Mouse (Mus musculus) heart, adult 2 months (tissue): Measurements from ENCODE around the gene Stmn1.

ENCODE experiments used
- CTCF ChIP-seq: fragments of 200-600 bp; IDR thresholded peaks from 2 replicates; pipeline ENCODE4 v1.8.1; 2022; ENCODE audit warnings: antibody characterized with exemption, mild to moderate bottlenecking, moderate library complexity
- POLR2A ChIP-seq: fragments of 200-500 bp; IDR thresholded peaks from 2 replicates; pipeline ENCODE4 v1.6.1; 2011; ENCODE audit warnings: mild to moderate bottlenecking, low read depth, low read length, control low read depth; ENCODE audit not compliant: insufficient read depth

DNA sequence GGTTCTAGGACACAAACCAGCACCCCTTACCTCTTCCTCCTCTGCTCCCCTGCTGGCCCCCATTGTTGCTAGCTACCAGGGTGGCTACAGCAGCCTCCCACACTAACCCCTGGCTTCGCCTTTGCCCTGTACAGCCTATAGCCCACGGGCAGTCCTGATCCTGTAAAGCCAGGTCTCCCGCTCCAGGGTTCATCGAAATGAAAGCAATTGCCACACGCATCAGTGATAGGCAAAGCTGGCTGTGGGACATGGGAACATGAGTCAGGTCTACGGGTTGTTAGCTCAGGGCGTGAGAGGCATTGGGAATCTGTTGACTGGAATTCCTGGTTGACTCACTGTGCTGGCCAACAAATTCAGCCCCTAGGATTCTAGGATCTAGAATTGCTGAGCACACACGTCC, 14.3 kb downstream of the Stmn1 start:
- TF ChIP-seq CTCF (no peak), POLR2A (no peak)
